Mouse (Mus musculus): ENCODE results near the gene Podxl. TPM values are rescaled to one million over a fixed set of nuclear protein-coding genes. Genes with fewer than 3 reads are reported as not detected.

Podxl gene
- polyA plus RNA-seq, 1 experiment from 2014 or later = 7.1 TPM

GRCm38 (mm10) chr6:31534705-31535104, 29.1 kb downstream of the Podxl start:
- H3K4me3 ChIP-seq (ENCODE audit: low read depth, low read length) = no peak overlapping the region
- H3K27ac ChIP-seq (ENCODE audit: low read depth, low read length) = no peak overlapping the region
- H3K4me2 ChIP-seq (ENCODE audit: low read depth, low read length) = no peak overlapping the region
- no peak overlapping the region for H3K9ac ChIP-seq (replicated peaks; ENCODE audit: low read depth, low read length)
- H3K9me3 ChIP-seq (ENCODE audit: control insufficient read depth, low read length) = no peaks in the 10 kb centered on the region
- no peaks in the 10 kb centered on the region for H3K27me3 ChIP-seq (ENCODE audit: control insufficient read depth, insufficient read depth, low read length)
- no peaks in the 10 kb centered on the region for H3K4me1 ChIP-seq (ENCODE audit: control insufficient read depth, insufficient read depth, low read length)
- 95% methylated on average over 5 of the region's 5 CpGs for WGBS
- ATAC-seq (ENCODE audit: low read depth) = no peak
- no peaks in the 10 kb centered on the region for H3K36me3 ChIP-seq (ENCODE audit: control insufficient read depth, insufficient read depth, low read length)

GRCm38 (mm10) chr6:31531880-31532279, 31.9 kb downstream of the Podxl start:
- Histone ChIP-seq H3K9ac (replicated peaks; ENCODE audit: low read depth, low read length) (no peak overlapping the region), H3K4me1 (ENCODE audit: control insufficient read depth, insufficient read depth, low read length) (no peaks in the 10 kb centered on the region), H3K4me2 (ENCODE audit: low read depth, low read length) (no peak overlapping the region), H3K36me3 (ENCODE audit: control insufficient read depth, insufficient read depth, low read length) (no peaks in the 10 kb centered on the region), H3K4me3 (ENCODE audit: low read depth, low read length) (no peak overlapping the region), H3K27me3 (ENCODE audit: control insufficient read depth, insufficient read depth, low read length) (no peaks in the 10 kb centered on the region), H3K27ac (ENCODE audit: low read depth, low read length) (no peak overlapping the region), H3K9me3 (ENCODE audit: control insufficient read depth, low read length) (no peaks in the 10 kb centered on the region)
- no peak for ATAC-seq (ENCODE audit: low read depth)
- 85% methylated on average over 3 of the region's 3 CpGs for WGBS

GRCm38 (mm10) chr6:31528339-31528738, 35.4 kb downstream of the Podxl start:
- H3K4me2 ChIP-seq (ENCODE audit: low read depth, low read length) = no peak overlapping the region
- WGBS = 72% methylated on average over 5 of the region's 5 CpGs
- H3K27ac ChIP-seq (ENCODE audit: low read depth, low read length) = no peak overlapping the region
- no peaks in the 10 kb centered on the region for H3K9me3 ChIP-seq (ENCODE audit: control insufficient read depth, low read length)
- no peak for ATAC-seq (ENCODE audit: low read depth)
- no peak overlapping the region for H3K4me3 ChIP-seq (ENCODE audit: low read depth, low read length)
- H3K4me1 ChIP-seq (ENCODE audit: control insufficient read depth, insufficient read depth, low read length) = no peaks in the 10 kb centered on the region
- H3K36me3 ChIP-seq (ENCODE audit: control insufficient read depth, insufficient read depth, low read length) = peaks cover 5% of the 10 kb centered on the region
- H3K9ac ChIP-seq (replicated peaks; ENCODE audit: low read depth, low read length) = no peak overlapping the region
- no peaks in the 10 kb centered on the region for H3K27me3 ChIP-seq (ENCODE audit: control insufficient read depth, insufficient read depth, low read length)

- ATAC-seq (ENCODE audit: low read depth) = no peak
- 73% methylated on average over 7 of the region's 7 CpGs for WGBS
- H3K27me3 ChIP-seq (ENCODE audit: control insufficient read depth, insufficient read depth, low read length) = no peaks in the 10 kb centered on the region
Observed at GRCm38 (mm10) chr6:31527897-31528296, 35.9 kb downstream of the Podxl start.

GRCm38 (mm10) chr6:31526929-31527328, 36.9 kb downstream of the Podxl start:
- Histone ChIP-seq H3K9me3 (ENCODE audit: control insufficient read depth, low read length) (no peaks in the 10 kb centered on the region), H3K36me3 (ENCODE audit: control insufficient read depth, insufficient read depth, low read length) (peaks cover 5% of the 10 kb centered on the region)

More at GRCm38 (mm10) chr6:31527897-31528296, 35.9 kb downstream of the Podxl start:
- Histone ChIP-seq H3K4me1 (ENCODE audit: control insufficient read depth, insufficient read depth, low read length) (no peaks in the 10 kb centered on the region), H3K4me3 (ENCODE audit: low read depth, low read length) (no peak overlapping the region), H3K4me2 (ENCODE audit: low read depth, low read length) (no peak overlapping the region), H3K9ac (replicated peaks; ENCODE audit: low read depth, low read length) (no peak overlapping the region), H3K27ac (ENCODE audit: low read depth, low read length) (no peak overlapping the region), H3K9me3 (ENCODE audit: control insufficient read depth, low read length) (no peaks in the 10 kb centered on the region), H3K36me3 (ENCODE audit: control insufficient read depth, insufficient read depth, low read length) (peaks cover 5% of the 10 kb centered on the region)

GRCm38 (mm10) chr6:31525231-31525900, 38.4 kb downstream of the Podxl start:
- 70% methylated on average over 6 of the region's 6 CpGs for WGBS
- Histone ChIP-seq H3K27me3 (ENCODE audit: control insufficient read depth, insufficient read depth, low read length) (no peaks in the 10 kb centered on the region), H3K4me2 (ENCODE audit: low read depth, low read length) (no peak overlapping the region), H3K9me3 (ENCODE audit: control insufficient read depth, low read length) (no peaks in the 10 kb centered on the region), H3K36me3 (ENCODE audit: control insufficient read depth, insufficient read depth, low read length) (peaks cover 5% of the 10 kb centered on the region), H3K27ac (ENCODE audit: low read depth, low read length) (no peak overlapping the region), H3K4me1 (ENCODE audit: control insufficient read depth, insufficient read depth, low read length) (no peaks in the 10 kb centered on the region), H3K4me3 (ENCODE audit: low read depth, low read length) (no peak overlapping the region), H3K9ac (replicated peaks; ENCODE audit: low read depth, low read length) (no peak overlapping the region)
- ATAC-seq (ENCODE audit: low read depth) = peak; percentile 64; the same call in 1 of the 2 replicates

More at GRCm38 (mm10) chr6:31526929-31527328, 36.9 kb downstream of the Podxl start:
- WGBS = 96% methylated on average over 5 of the region's 5 CpGs
- Histone ChIP-seq H3K4me3 (ENCODE audit: low read depth, low read length) (no peak overlapping the region), H3K4me2 (ENCODE audit: low read depth, low read length) (no peak overlapping the region), H3K27ac (ENCODE audit: low read depth, low read length) (no peak overlapping the region), H3K9ac (replicated peaks; ENCODE audit: low read depth, low read length) (no peak overlapping the region), H3K4me1 (ENCODE audit: control insufficient read depth, insufficient read depth, low read length) (no peaks in the 10 kb centered on the region), H3K27me3 (ENCODE audit: control insufficient read depth, insufficient read depth, low read length) (no peaks in the 10 kb centered on the region)
- ATAC-seq (ENCODE audit: low read depth) = no peak

GRCm38 (mm10) chr6:31524647-31525046, 39.1 kb downstream of the Podxl start:
- ATAC-seq (ENCODE audit: low read depth) = no peak

GRCm38 (mm10) chr6:31524121-31524520, 39.7 kb downstream of the Podxl start:
- WGBS = 95% methylated on average over 13 of the region's 13 CpGs
- no peak overlapping the region for H3K4me3 ChIP-seq (ENCODE audit: low read depth, low read length)
- H3K4me2 ChIP-seq (ENCODE audit: low read depth, low read length) = no peak overlapping the region
- H3K4me1 ChIP-seq (ENCODE audit: control insufficient read depth, insufficient read depth, low read length) = no peaks in the 10 kb centered on the region
- H3K27ac ChIP-seq (ENCODE audit: low read depth, low read length) = no peak overlapping the region
- H3K27me3 ChIP-seq (ENCODE audit: control insufficient read depth, insufficient read depth, low read length) = no peaks in the 10 kb centered on the region
- H3K9me3 ChIP-seq (ENCODE audit: control insufficient read depth, low read length) = no peaks in the 10 kb centered on the region
- no peak for ATAC-seq (ENCODE audit: low read depth)
- H3K9ac ChIP-seq (replicated peaks; ENCODE audit: low read depth, low read length) = no peak overlapping the region
- peaks cover 5% of the 10 kb centered on the region for H3K36me3 ChIP-seq (ENCODE audit: control insufficient read depth, insufficient read depth, low read length)

More at GRCm38 (mm10) chr6:31524647-31525046, 39.1 kb downstream of the Podxl start:
- Histone ChIP-seq H3K27ac (ENCODE audit: low read depth, low read length) (no peak overlapping the region), H3K36me3 (ENCODE audit: control insufficient read depth, insufficient read depth, low read length) (peaks cover 5% of the 10 kb centered on the region), H3K4me1 (ENCODE audit: control insufficient read depth, insufficient read depth, low read length) (no peaks in the 10 kb centered on the region), H3K9ac (replicated peaks; ENCODE audit: low read depth, low read length) (no peak overlapping the region), H3K4me2 (ENCODE audit: low read depth, low read length) (no peak overlapping the region), H3K4me3 (ENCODE audit: low read depth, low read length) (no peak overlapping the region), H3K9me3 (ENCODE audit: control insufficient read depth, low read length) (no peaks in the 10 kb centered on the region), H3K27me3 (ENCODE audit: control insufficient read depth, insufficient read depth, low read length) (no peaks in the 10 kb centered on the region)
- WGBS = 90% methylated on average over 8 of the region's 8 CpGs

GRCm38 (mm10) chr6:31523657-31524056, 40.1 kb downstream of the Podxl start:
- Histone ChIP-seq H3K9ac (replicated peaks; ENCODE audit: low read depth, low read length) (no peak overlapping the region), H3K4me2 (ENCODE audit: low read depth, low read length) (no peak overlapping the region), H3K27me3 (ENCODE audit: control insufficient read depth, insufficient read depth, low read length) (no peaks in the 10 kb centered on the region), H3K27ac (ENCODE audit: low read depth, low read length) (no peak overlapping the region), H3K9me3 (ENCODE audit: control insufficient read depth, low read length) (no peaks in the 10 kb centered on the region), H3K4me1 (ENCODE audit: control insufficient read depth, insufficient read depth, low read length) (no peaks in the 10 kb centered on the region), H3K36me3 (ENCODE audit: control insufficient read depth, insufficient read depth, low read length) (peaks cover 5% of the 10 kb centered on the region), H3K4me3 (ENCODE audit: low read depth, low read length) (no peak overlapping the region)
- no peak for ATAC-seq (ENCODE audit: low read depth)
- WGBS = 88% methylated on average over 4 of the region's 4 CpGs

Data from neural tube, embryonic 14.5 days (tissue).